Mouse (Mus musculus): ENCODE data around the gene Sorbs1. TPM values are rescaled to one million over a fixed set of nuclear protein-coding genes. Genes with fewer than 3 reads are reported as not detected.
A peak's percentile ranks its signal among the peaks of the same experiment; 100 is the strongest.

Sorbs1 gene
- polyA plus RNA-seq, 1 experiment from 2014 or later: 111 TPM

DNA sequence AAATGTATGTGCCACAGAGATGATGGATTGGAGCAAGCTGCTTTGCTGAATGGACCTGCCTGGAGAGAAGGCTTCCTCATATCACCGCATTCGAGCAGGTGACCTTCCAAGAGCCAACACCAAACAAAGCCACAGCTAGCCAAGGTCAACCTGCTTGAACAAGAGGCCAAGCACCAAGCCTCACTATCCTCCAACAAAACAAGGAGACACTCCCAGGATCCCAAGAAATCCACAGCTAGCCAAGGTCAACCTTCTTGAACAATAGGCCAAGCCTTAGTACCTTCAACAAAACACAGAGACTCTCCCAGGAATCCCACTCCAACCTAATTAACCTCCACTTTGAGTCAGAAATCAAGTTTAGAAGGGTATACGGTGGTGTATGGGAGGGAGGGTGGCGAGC is 59.5 kb downstream of the Sorbs1 start:
- H3K27me3 ChIP-seq (ENCODE audit: control insufficient read depth, insufficient read depth, low read length): no peaks in the 10 kb centered on the region
- DNase-seq (ENCODE audit: low spot score) (no peak), ATAC-seq (ENCODE audit: low FRiP score, low TSS enrichment) (no peak)
- H3K4me1 ChIP-seq (replicated peaks; ENCODE audit: control insufficient read depth, insufficient read depth): no peaks in the 10 kb centered on the region
- H3K36me3 ChIP-seq (ENCODE audit: control insufficient read depth, insufficient read depth, low read length): 0 out of 2 replicates have a peak, but pooled peaks cover 2% of the 10 kb centered on the region
- no peaks in the 10 kb centered on the region for H3K9me3 ChIP-seq (ENCODE audit: control insufficient read depth, low read length)
- 84% methylated on average over 4 of the region's 4 CpGs for WGBS
- no peak overlapping the region for H3K9ac ChIP-seq (ENCODE audit: low read length)
- TF ChIP-seq EP300 (optimal IDR thresholded peaks at IDR 0.05) (no peak), CTCF (IDR thresholded peaks at IDR 0.05; ENCODE audit: low read depth) (no peak)
- H3K4me2 ChIP-seq (replicated peaks; ENCODE audit: low read depth): no peak overlapping the region
- H3K27ac ChIP-seq (replicated peaks): no peak overlapping the region
- H3K4me3 ChIP-seq (ENCODE audit: low read depth, low read length): no peak overlapping the region

DNA sequence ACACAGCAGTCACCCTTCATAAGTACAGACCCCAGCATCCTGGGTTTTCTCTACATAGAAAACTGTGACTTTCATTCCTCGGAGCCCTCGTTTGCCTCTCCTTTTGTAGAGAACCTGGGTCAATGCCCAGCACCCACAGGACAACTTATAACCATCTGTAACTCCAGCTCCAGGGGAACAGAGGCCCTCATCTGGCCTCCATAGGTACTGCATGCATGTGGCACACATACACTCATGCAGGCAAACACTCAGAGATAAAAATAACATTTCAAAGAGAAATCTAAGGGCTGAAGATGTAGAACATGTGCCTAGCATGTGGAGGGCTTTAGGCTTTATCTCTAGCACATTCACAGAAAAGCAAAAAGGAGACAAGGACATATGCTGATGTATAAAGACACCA is 61.4 kb downstream of the Sorbs1 start:
- 89% methylated on average over 2 of the region's 2 CpGs for WGBS
- Histone ChIP-seq H3K27me3 (ENCODE audit: control insufficient read depth, insufficient read depth, low read length) (no peaks in the 10 kb centered on the region), H3K4me1 (replicated peaks; ENCODE audit: control insufficient read depth, insufficient read depth) (no peaks in the 10 kb centered on the region), H3K4me3 (ENCODE audit: low read depth, low read length) (no peak overlapping the region), H3K36me3 (ENCODE audit: control insufficient read depth, insufficient read depth, low read length) (0 out of 2 replicates have a peak, but pooled peaks cover 2% of the 10 kb centered on the region), H3K27ac (replicated peaks) (no peak overlapping the region), H3K4me2 (replicated peaks; ENCODE audit: low read depth) (no peak overlapping the region), H3K9me3 (ENCODE audit: control insufficient read depth, low read length) (no peaks in the 10 kb centered on the region), H3K9ac (ENCODE audit: low read length) (no peak overlapping the region)
- TF ChIP-seq EP300 (optimal IDR thresholded peaks at IDR 0.05) (no peak), CTCF (IDR thresholded peaks at IDR 0.05; ENCODE audit: low read depth) (peak; percentile 33)
- DNase-seq (ENCODE audit: low spot score): no peak
- no peak for ATAC-seq (ENCODE audit: low FRiP score, low TSS enrichment)

DNA sequence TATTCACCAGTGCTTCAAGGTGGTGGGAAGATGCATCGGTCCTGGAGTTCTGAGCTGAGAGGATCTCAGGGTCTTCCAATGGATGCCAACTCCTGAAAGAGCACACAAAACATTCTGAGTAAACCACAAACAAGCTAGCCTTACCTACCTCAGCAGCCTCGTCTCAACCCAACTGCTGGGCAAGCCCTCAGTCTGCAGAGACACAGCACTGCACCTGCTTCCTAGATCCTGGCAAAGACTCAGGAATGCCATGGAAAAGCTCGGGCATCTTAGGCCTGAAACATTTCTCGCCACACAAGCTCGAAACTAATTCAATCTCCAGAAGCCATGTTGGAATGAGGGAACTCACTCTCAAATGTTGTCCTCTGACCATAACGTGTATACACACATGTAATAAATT is 62.3 kb downstream of the Sorbs1 start:
- TF ChIP-seq EP300 (optimal IDR thresholded peaks at IDR 0.05) (no peak), CTCF (IDR thresholded peaks at IDR 0.05; ENCODE audit: low read depth) (no peak)
- WGBS: 82% methylated on average over 6 of the region's 6 CpGs
- ATAC-seq (ENCODE audit: low FRiP score, low TSS enrichment): no peak

DNA sequence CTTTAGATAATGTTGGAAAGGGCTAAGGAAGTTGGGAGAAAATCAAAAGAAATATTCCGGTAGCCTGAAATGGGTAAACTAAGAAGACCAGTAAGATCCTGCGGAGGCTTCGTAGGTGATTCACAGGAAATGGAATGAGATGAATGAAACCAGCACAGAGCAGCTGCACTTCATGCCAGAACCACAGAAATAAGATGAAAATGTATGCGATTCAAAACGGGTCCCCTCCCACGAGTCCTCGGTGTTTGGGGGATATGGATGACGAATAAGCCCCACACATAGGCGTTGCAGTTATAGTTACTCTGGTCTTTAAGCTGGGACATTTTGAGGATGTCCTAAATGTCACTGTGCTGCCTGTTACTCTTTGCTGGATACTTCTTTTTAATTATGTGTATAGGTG is 67.1 kb downstream of the Sorbs1 start:
- Histone ChIP-seq H3K9ac (ENCODE audit: low read length) (no peak overlapping the region), H3K4me2 (replicated peaks; ENCODE audit: low read depth) (no peak overlapping the region), H3K4me1 (replicated peaks; ENCODE audit: control insufficient read depth, insufficient read depth) (no peaks in the 10 kb centered on the region), H3K27ac (replicated peaks) (no peak overlapping the region), H3K36me3 (ENCODE audit: control insufficient read depth, insufficient read depth, low read length) (no peaks in the 10 kb centered on the region), H3K4me3 (ENCODE audit: low read depth, low read length) (no peak overlapping the region), H3K9me3 (ENCODE audit: control insufficient read depth, low read length) (no peaks in the 10 kb centered on the region), H3K27me3 (ENCODE audit: control insufficient read depth, insufficient read depth, low read length) (no peaks in the 10 kb centered on the region)
- no peak for TF ChIP-seq CTCF (IDR thresholded peaks at IDR 0.05; ENCODE audit: low read depth)
- TF ChIP-seq EP300 (optimal IDR thresholded peaks at IDR 0.05): no peak
- ATAC-seq (ENCODE audit: low FRiP score, low TSS enrichment) (no peak), DNase-seq (ENCODE audit: low spot score) (no peak)
- WGBS: 93% methylated on average over 9 of the region's 9 CpGs

More for the DNA sequence above, 62.3 kb downstream of the Sorbs1 start:
- Histone ChIP-seq H3K9me3 (ENCODE audit: control insufficient read depth, low read length) (no peaks in the 10 kb centered on the region), H3K4me3 (ENCODE audit: low read depth, low read length) (no peak overlapping the region), H3K4me1 (replicated peaks; ENCODE audit: control insufficient read depth, insufficient read depth) (no peaks in the 10 kb centered on the region), H3K4me2 (replicated peaks; ENCODE audit: low read depth) (no peak overlapping the region), H3K27me3 (ENCODE audit: control insufficient read depth, insufficient read depth, low read length) (no peaks in the 10 kb centered on the region), H3K36me3 (ENCODE audit: control insufficient read depth, insufficient read depth, low read length) (0 out of 2 replicates have a peak, but pooled peaks cover 2% of the 10 kb centered on the region), H3K27ac (replicated peaks) (no peak overlapping the region), H3K9ac (ENCODE audit: low read length) (no peak overlapping the region)
- DNase-seq (ENCODE audit: low spot score): no peak

DNA sequence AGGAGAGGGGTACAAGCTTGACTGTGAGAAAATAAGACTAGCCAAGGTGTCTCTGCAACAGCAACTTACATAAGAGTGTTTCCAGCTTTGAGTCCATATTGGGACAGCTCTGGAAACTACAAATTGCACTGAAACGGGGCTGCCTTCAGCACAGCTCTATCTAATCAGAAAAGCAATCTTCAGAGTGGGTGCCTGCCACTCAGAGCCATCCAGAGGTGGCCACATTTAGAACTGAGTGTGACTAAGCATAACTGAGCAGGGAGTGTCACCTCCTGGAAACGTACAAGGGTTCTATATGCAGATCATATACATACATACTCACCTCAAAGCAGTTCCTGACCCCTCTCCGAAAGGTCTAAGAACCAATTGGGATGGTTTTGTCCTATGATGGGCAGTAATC is 71.2 kb downstream of the Sorbs1 start:
- Histone ChIP-seq H3K27me3 (ENCODE audit: control insufficient read depth, insufficient read depth, low read length) (no peaks in the 10 kb centered on the region), H3K36me3 (ENCODE audit: control insufficient read depth, insufficient read depth, low read length) (no peaks in the 10 kb centered on the region), H3K4me1 (replicated peaks; ENCODE audit: control insufficient read depth, insufficient read depth) (0 out of 2 replicates have a peak, but pooled peaks cover 5% of the 10 kb centered on the region), H3K4me3 (ENCODE audit: low read depth, low read length) (no peak overlapping the region), H3K9me3 (ENCODE audit: control insufficient read depth, low read length) (no peaks in the 10 kb centered on the region), H3K4me2 (replicated peaks; ENCODE audit: low read depth) (no peak overlapping the region), H3K27ac (replicated peaks) (no peak overlapping the region), H3K9ac (ENCODE audit: low read length) (no peak overlapping the region)
- TF ChIP-seq EP300 (optimal IDR thresholded peaks at IDR 0.05) (no peak), CTCF (IDR thresholded peaks at IDR 0.05; ENCODE audit: low read depth) (no peak)
- WGBS: 62% methylated on average over 3 of the region's 3 CpGs
- ATAC-seq (ENCODE audit: low FRiP score, low TSS enrichment) (no peak), DNase-seq (ENCODE audit: low spot score) (no peak)

DNA sequence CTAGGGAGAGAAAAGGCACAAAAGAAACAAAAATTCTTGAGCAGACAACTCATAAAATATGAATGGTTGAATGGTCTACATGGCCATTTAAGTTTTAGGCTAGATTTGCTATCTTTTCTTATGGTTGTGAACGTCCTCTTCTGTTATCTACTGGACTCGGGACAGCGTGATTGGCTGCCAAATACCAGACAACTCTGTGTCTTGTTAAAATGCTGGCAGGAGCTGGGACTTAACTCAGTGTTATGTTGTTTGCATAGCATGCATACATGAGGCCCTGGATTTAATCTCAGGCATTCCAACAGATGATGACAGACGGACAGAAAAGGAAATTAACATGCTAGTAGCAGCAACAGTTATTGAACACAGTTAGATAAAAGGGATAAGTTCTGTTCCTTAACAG is 72.6 kb downstream of the Sorbs1 start:
- Histone ChIP-seq H3K9me3 (ENCODE audit: control insufficient read depth, low read length) (no peaks in the 10 kb centered on the region), H3K27me3 (ENCODE audit: control insufficient read depth, insufficient read depth, low read length) (no peaks in the 10 kb centered on the region), H3K9ac (ENCODE audit: low read length) (no peak overlapping the region), H3K27ac (replicated peaks) (no peak overlapping the region), H3K4me2 (replicated peaks; ENCODE audit: low read depth) (no peak overlapping the region), H3K36me3 (ENCODE audit: control insufficient read depth, insufficient read depth, low read length) (no peaks in the 10 kb centered on the region), H3K4me1 (replicated peaks; ENCODE audit: control insufficient read depth, insufficient read depth) (peaks cover 13% of the 10 kb centered on the region; the same call in 1 of the 2 replicates), H3K4me3 (ENCODE audit: low read depth, low read length) (no peak overlapping the region)
- no peak for DNase-seq (ENCODE audit: low spot score)
- WGBS: 25% methylated on average over 4 of the region's 4 CpGs
- TF ChIP-seq EP300 (optimal IDR thresholded peaks at IDR 0.05) (no peak), CTCF (IDR thresholded peaks at IDR 0.05; ENCODE audit: low read depth) (no peak)
- ATAC-seq (ENCODE audit: low FRiP score, low TSS enrichment): no peak

All from stomach, postnatal 0 days (tissue).